Mouse (Mus musculus): ENCODE results near the gene Trap1a. TPM values are rescaled to one million over a fixed set of nuclear protein-coding genes. Genes with fewer than 3 reads are reported as not detected.
"Not testable (repeated sequence)": the region's sequence is repeated elsewhere in the genome, so short reads cannot be mapped to it uniquely, and the experiment has no call there.

Gene Trap1a
- total RNA-seq (2022), result not detected

GRCm38 (mm10) chrX:139333263-139333994, at the start of gene Trap1a:
Gene Trap1a (plus strand): TSS chrX:139333683.
- DNase-seq (ENCODE audit: low spot score in 2 of 2), result no peak

DNA sequence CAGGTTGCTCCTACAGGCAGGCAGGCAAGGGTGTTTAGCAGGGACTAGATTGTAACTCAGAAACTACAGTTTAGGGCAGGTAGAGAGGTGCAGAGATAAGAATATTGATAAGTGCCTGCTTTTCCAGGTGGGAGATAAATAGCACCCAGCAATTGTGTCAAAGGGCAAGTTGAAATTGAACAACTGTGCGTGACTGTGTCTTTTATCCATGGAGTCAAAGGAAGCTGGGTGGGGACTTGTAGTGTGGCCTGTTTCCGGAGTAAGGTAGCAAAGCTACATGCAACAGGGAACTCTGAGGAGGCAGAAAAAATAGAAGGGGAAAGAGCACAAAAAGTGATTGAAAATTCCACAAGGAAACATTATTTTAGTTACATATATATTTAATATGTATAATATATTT, 40.4 kb upstream of the Trap1a start:
- no peak for DNase-seq (ENCODE audit: low spot score in 2 of 2)

DNA sequence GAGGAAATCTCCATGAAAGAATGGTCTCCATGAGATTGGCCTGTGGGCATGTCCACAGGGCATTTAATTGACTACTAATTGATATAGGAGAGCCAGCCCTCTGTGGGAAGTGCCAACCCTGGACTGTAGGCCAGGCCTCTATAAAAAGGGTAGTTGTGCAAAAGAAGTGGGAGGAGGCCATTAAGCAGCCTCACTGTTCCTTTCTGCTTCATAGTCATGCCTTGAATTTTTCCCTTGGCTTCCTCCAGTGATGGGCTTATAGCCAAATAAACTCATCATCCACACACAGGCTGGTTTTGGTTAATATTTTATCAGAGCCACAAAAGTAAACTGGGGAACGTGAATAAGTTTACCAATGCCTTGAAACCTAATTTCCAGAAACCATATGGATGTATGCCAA, 38.2 kb upstream of the Trap1a start:
- DNase-seq (ENCODE audit: low spot score in 2 of 2), result no peak

GRCm38 (mm10) chrX:139317356-139317755, 16.1 kb upstream of the Trap1a start:
- DNase-seq (ENCODE audit: low spot score in 2 of 2), result not testable (repeated sequence)

GRCm38 (mm10) chrX:139332583-139332982, 900 bp upstream of the Trap1a start:
- no peak for DNase-seq (ENCODE audit: low spot score in 2 of 2)

- no peak for DNase-seq (ENCODE audit: low spot score in 2 of 2)
Observed at GRCm38 (mm10) chrX:139334504-139335418, 1.3 kb downstream of the Trap1a start.

DNA sequence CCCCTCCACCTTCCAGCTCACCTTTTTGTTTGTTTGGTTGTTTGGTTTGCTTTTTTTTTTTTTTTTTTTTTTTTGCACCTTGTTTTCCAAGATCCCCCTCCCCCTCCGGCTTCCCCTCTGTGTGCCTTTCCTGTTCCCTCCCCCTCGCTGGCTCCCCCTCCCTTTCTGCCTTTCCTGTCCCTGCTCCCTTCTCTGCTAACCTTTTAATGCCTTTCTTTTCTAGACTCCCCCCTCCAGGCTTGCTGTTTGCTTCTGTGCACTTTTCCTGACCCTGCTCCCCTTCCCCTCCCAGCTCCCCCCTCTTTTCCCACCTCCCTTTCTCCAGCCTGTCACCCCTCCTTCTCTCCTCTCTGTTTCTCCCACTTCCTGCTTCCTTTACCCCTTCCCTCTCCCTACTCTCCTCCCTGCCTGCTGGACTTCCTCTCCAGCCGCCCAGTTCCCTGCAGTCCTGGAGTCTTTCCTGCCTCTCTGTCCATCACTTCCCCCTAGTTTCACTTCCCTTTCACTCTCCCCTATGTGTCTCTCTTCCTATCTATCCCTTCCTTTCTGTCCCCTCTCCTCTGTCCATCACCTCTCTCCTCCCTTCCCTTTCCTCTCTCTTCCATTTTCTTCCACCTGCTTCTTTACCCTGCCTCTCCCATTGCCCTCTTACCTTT, 2.1 kb downstream of the Trap1a start:
- no peak for DNase-seq (ENCODE audit: low spot score in 2 of 2)

DNA sequence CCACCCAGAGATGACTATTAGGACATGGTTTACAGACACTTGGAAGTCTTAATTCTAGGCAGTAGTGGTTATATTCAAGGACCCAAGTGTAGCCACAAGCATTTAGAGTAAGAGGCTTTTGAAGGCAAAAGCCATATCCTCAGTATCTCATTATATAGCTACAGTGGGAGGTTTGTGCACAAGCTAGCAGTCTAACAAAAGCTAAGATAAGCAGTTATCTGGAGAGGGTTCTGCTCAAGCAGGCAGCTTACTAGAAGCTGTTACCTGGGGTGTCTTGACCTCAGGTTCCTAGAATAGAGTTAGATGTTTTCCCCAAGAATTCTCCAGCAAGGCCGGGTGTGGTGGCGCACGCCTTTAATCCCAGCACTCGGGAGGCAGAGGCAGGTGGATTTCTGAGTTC, 6.1 kb downstream of the Trap1a start:
- DNase-seq (ENCODE audit: low spot score in 2 of 2), result no peak

- no peak for DNase-seq (ENCODE audit: low spot score in 2 of 2)
Observed at GRCm38 (mm10) chrX:139341185-139341584, 7.7 kb downstream of the Trap1a start.

- DNase-seq (ENCODE audit: low spot score in 2 of 2), result no peak
Observed at GRCm38 (mm10) chrX:139352192-139352772, 18.8 kb downstream of the Trap1a start.

DNA sequence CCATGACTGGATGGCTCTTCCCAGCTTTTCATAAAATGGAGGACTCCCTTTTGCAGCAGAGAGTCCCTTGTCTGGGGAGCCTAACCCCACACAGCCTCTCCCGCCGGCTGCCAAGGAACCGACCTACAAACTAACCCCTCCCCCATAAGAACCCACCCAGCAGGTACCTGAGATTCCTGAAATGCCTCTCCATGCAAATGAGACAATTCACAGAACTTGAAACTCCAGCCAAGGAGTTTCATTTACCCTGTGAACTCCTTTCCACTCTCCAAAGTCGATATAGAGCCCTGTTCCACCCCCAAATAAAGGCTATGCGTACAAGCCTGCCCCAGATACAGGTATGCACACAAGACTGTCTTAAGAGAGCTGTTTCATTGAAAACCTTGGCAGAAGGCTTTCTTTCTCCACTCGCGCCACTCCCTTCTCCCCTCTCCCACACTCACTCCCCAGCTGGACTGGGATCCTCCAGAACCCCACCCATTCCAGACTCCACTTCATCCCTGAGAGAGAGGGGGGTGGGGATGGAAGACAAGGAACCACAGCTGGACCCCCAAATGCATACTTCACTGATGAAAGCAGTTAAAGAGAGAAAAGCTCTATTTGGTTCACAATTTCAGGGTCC, 24.3 kb downstream of the Trap1a start:
- DNase-seq (ENCODE audit: low spot score in 2 of 2), result no peak

DNA sequence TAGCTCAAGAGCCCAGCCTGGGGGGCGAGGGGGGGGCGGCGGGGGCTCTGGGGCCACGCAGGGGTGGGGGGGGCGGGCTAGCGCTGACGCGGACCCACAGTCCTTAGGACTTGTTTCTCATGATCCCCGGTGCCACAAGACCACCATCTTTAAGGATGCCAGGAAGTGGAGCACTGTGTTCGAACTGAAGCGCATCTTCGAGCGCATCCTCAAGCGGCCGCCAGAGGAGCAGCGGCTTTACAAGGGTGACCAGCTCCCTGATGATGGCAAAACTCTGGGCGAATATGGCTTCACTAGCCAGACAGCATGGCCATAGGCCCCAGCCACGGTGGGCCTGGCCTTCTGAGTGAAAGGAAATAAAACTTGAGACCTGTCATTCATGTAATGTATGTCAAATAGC, 24.9 kb downstream of the Trap1a start:
- DNase-seq (ENCODE audit: low spot score in 2 of 2), result no peak

- DNase-seq (ENCODE audit: low spot score in 2 of 2), result no peak
Observed at GRCm38 (mm10) chrX:139366837-139367528, 33.5 kb downstream of the Trap1a start.

GRCm38 (mm10) chrX:139367529-139367908, 34.0 kb downstream of the Trap1a start:
- no peak for DNase-seq (ENCODE audit: low spot score in 2 of 2)

- peak in 1 of 2 experiments; percentile 30 for DNase-seq (ENCODE audit: low spot score in 2 of 2)
Observed at GRCm38 (mm10) chrX:139369122-139369521, 35.6 kb downstream of the Trap1a start.

GRCm38 (mm10) chrX:139372665-139373064, 39.2 kb downstream of the Trap1a start:
- DNase-seq (ENCODE audit: low spot score in 2 of 2), result no peak
